Mouse (Mus musculus): ENCODE results near the gene Sh2d3c. TPM values are rescaled to one million over a fixed set of nuclear protein-coding genes. Genes with fewer than 3 reads are reported as not detected.

The Sh2d3c gene
- total RNA-seq, 2 experiments from 2014 or later = 13.0 to 18.9 TPM

- DNase-seq = no peak
Measured at GRCm38 (mm10) chr2:32795748-32796418, 75.0 kb downstream of the Sh2d3c start.

DNA sequence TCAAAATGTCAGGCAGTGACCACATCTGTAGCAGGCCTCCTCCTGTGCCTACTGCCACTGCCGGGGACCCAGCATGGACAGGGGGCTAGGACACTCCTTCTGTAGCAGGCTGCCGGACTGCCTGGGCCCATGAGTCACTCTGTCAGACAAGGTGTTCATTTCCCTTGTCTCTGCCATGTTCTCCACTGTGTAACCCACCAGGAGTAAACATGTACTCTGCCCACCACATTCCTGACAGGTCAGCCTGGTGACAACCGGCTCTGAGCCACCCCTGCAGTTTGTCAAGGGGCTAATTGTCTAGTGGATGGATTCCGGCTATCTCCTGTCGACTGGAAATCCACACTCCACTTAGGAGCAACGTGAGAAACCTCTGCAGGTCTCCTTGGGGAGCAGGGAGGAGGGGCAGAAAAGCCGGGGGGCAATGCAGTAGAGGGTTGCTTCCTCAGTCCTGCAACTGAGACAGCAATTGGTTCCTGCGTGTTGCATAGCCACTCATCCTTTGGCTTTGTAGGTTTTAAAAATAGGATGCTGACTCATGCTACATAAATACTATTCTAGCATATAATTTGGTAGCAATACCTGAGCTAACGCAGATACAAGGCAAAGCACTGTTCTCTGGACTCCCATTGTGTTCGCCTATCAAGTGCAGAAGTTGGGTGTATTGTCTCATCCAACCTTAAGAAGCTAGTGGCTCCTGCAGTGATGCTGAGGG, 77.6 kb downstream of the Sh2d3c start:
- DNase-seq = no peak

Small RNAs within 50 kb of the gene (microRNA-seq; reads per million reads assigned to microRNA genes)
- not detected for gene Gm47291
- gene Mir2861 = not detected
- gene Mir3960 = not detected
- gene Mir8093 = not detected

Other genes with a start within 250 kb of the Sh2d3c start
- 10 to 100 TPM; 21.5 to 34.8 TPM for gene Fam102a, start 185.7 kb upstream of the Sh2d3c start, total RNA-seq (2021)
- gene Dpm2, start 150.2 kb upstream of the Sh2d3c start, total RNA-seq (2021) = 10 to 100 TPM; 60.5 to 61.1 TPM
- not detected for gene Pip5kl1, start 146.3 kb upstream of the Sh2d3c start, total RNA-seq (2021)
- gene 9430097D07Rik, start 145.4 kb upstream of the Sh2d3c start, total RNA-seq (2021) = not detected
- gene St6galnac4, start 134.0 kb upstream of the Sh2d3c start, total RNA-seq (2021) = 10 to 100 TPM in 1 of 2 experiments, 1 to 10 TPM in 1; 7.9 to 11.0 TPM
- gene St6galnac6, start 121.3 kb upstream of the Sh2d3c start, total RNA-seq (2021) = 10 to 100 TPM; 38.3 to 58.1 TPM
- 10 to 100 TPM; 49.4 to 50.0 TPM for gene Ak1, start 99.3 kb upstream of the Sh2d3c start, total RNA-seq (2021)
- gene Eng, start 74.5 kb upstream of the Sh2d3c start, total RNA-seq (2021) = 10 to 100 TPM; 96.0 to 97.8 TPM
- gene Fpgs, start 16.9 kb upstream of the Sh2d3c start, total RNA-seq (2021) = 10 to 100 TPM; 12.8 to 14.9 TPM
- gene Cdk9, start 8.0 kb upstream of the Sh2d3c start, total RNA-seq (2021) = 10 to 100 TPM; 74.7 to 76.3 TPM
- not detected for gene 6330409D20Rik, start 20.0 kb downstream of the Sh2d3c start, total RNA-seq (2021)
- gene Tor2a, start 36.2 kb downstream of the Sh2d3c start, total RNA-seq (2021) = 10 to 100 TPM; 26.7 to 32.5 TPM
- under 1 TPM; 0.10 to 0.20 TPM for gene Ttc16, start 54.6 kb downstream of the Sh2d3c start, total RNA-seq (2021)
- gene Ptrh1, start 54.7 kb downstream of the Sh2d3c start, total RNA-seq (2021) = 10 to 100 TPM in 1 of 2 experiments, 1 to 10 TPM in 1; 8.3 to 12.0 TPM
- gene Cfap157, start 63.4 kb downstream of the Sh2d3c start, total RNA-seq (2021) = not detected
- gene Stxbp1, start 126.2 kb downstream of the Sh2d3c start, total RNA-seq (2021) = 10 to 100 TPM; 21.5 to 30.6 TPM
- 10 to 100 TPM; 15.8 to 32.3 TPM for gene Fam129b, start 155.1 kb downstream of the Sh2d3c start, total RNA-seq (2021)
- gene Rpl12, start 240.5 kb downstream of the Sh2d3c start, total RNA-seq (2021) = 100 to 1,000 TPM; 165 to 189 TPM
- gene Lrsam1, start 240.6 kb downstream of the Sh2d3c start, total RNA-seq (2021) = 10 to 100 TPM; 18.4 to 27.1 TPM

Data from adrenal gland, postnatal 36 days (tissue).